Mouse (Mus musculus) stomach, embryonic 16.5 days (tissue): Measurements from ENCODE around the gene Ctag2. TPM values are rescaled to one million over a fixed set of nuclear protein-coding genes. Genes with fewer than 3 reads are reported as not detected.

Experiments used
- ATAC-seq: fragments of 200-750 bp; cut with Nextera tagmentation; 2 replicates; pipeline ENCODE4 v1.8.0; 2017; ENCODE audit warnings: moderate number of reproducible peaks, moderate TSS enrichment; ENCODE audit not compliant: insufficient read depth, low FRiP score
- H3K27ac ChIP-seq: fragments of 300-500 bp; sonication (generic); 2 replicates; pipeline ENCODE4 v1.5.1; 2014; ENCODE audit warnings: low read length
- H3K27me3 ChIP-seq: fragments of 300-500 bp; sonication (generic); 2 replicates; pipeline ENCODE4 v1.6.1; 2014; ENCODE audit warnings: low read length, control low read depth, mixed read lengths; ENCODE audit not compliant: control insufficient read depth, insufficient read depth
- H3K36me3 ChIP-seq: fragments of 300-500 bp; sonication (generic); 2 replicates; pipeline ENCODE4 v1.6.1; 2014; ENCODE audit warnings: low read length; ENCODE audit not compliant: control insufficient read depth, insufficient read depth
- H3K4me1 ChIP-seq: fragments of 300-500 bp; sonication (generic); 2 replicates; pipeline ENCODE4 v1.6.1; 2014; ENCODE audit warnings: low read length, control low read depth, mixed read lengths; ENCODE audit not compliant: control insufficient read depth, insufficient read depth
- H3K4me2 ChIP-seq: fragments of 300-500 bp; sonication (generic); 2 replicates; pipeline ENCODE4 v1.6.1; 2014; ENCODE audit warnings: low read depth, low read length, mixed read lengths
- H3K4me3 ChIP-seq: fragments of 300-500 bp; sonication (generic); replicated peaks from 2 replicates; pipeline ENCODE4 v1.5.1; 2014; ENCODE audit warnings: mild to moderate bottlenecking, low read length
- H3K9ac ChIP-seq: fragments of 300-500 bp; sonication (generic); 2 replicates; pipeline ENCODE4 v1.6.1; 2014; ENCODE audit warnings: low read length
- H3K9me3 ChIP-seq: fragments of 300-500 bp; sonication (generic); replicated peaks from 2 replicates; pipeline ENCODE4 v1.6.1; 2016; ENCODE audit warnings: low read length, control low read depth; ENCODE audit not compliant: control insufficient read depth
- WGBS: fragments of 180-500 bp; shearing (Covaris S2); extraction: QIAGEN DNeasy Blood & Tissue Kit; methylation state at CpG from one replicate; pipeline ENCODE4 v1.1.7; 2014; 5-methylcytosine and 5-hydroxymethylcytosine counted together
- polyA plus RNA-seq: library from polyadenylated mRNA; unstranded; fragments of >200 nt; fragmentation: Nextera tagmentation; extraction: Ambion mirVana; gene quantifications from 2 replicates; pipeline ENCODE4 v1.2.1, GENCODE M21; 2015

The Ctag2 gene
- not detected in 2 replicates for polyA plus RNA-seq

GRCm38 (mm10) chrX:65047344-65047743 lies at the start of gene Ctag2:
Gene Ctag2 (plus strand): TSS chrX:65047644.
- no peak within 1 kb of the TSS for H3K27ac ChIP-seq
- H3K4me1 ChIP-seq = no peaks in the 10 kb centered on the region
- H3K9me3 ChIP-seq = no peaks in the 10 kb centered on the region; the same call in 1 of the 2 replicates
- no peak for ATAC-seq
- H3K4me3 ChIP-seq = no peak within 1 kb of the TSS
- H3K9ac ChIP-seq = no peak within 1 kb of the TSS
- 94% methylated on average over 7 of the region's 7 CpGs for WGBS
- H3K4me2 ChIP-seq = no peak within 1 kb of the TSS
- no peaks in the 10 kb centered on the region for H3K27me3 ChIP-seq
- H3K36me3 ChIP-seq = no peaks in the 10 kb centered on the region
